Mouse (Mus musculus) lung, postnatal 0 days (tissue): ENCODE data around the gene Slc22a3. TPM values are rescaled to one million over a fixed set of nuclear protein-coding genes. Genes with fewer than 3 reads are reported as not detected.

Experiments
- ATAC-seq: fragments of 200-750 bp; cut with Nextera tagmentation; 2 replicates; pipeline ENCODE4 v1.8.0; 2017; ENCODE audit warnings: moderate library complexity
- DNase-seq: peaks from one replicate; pipeline ENCODE4 v3.0.0-alpha.2; 2016; ENCODE audit warnings: low spot score
- H3K27ac ChIP-seq: fragments of 300-500 bp; sonication (generic); 2 replicates; pipeline ENCODE4 v1.5.1; 2014; ENCODE audit warnings: antibody characterized with exemption, mild to moderate bottlenecking, low read length, mixed read lengths
- H3K27me3 ChIP-seq: fragments of 300-500 bp; sonication (generic); replicated peaks from 2 replicates; pipeline ENCODE4 v1.6.1; 2014; ENCODE audit warnings: low read length, mixed read lengths; ENCODE audit not compliant: insufficient read depth
- H3K36me3 ChIP-seq: fragments of 300-500 bp; sonication (generic); 2 replicates; pipeline ENCODE4 v1.6.1; 2014; ENCODE audit warnings: low read length, mixed read lengths; ENCODE audit not compliant: insufficient read depth
- H3K4me1 ChIP-seq: fragments of 300-500 bp; sonication (generic); 2 replicates; pipeline ENCODE4 v1.6.1; 2014; ENCODE audit warnings: antibody characterized with exemption, low read depth, low read length, mixed read lengths; ENCODE audit not compliant: insufficient read depth
- H3K4me2 ChIP-seq: fragments of 300-500 bp; sonication (generic); replicated peaks from 2 replicates; pipeline ENCODE4 v1.6.1; 2014; ENCODE audit warnings: low read depth, mild to moderate bottlenecking, low read length, moderate library complexity, mixed read lengths
- H3K4me3 ChIP-seq: fragments of 300-500 bp; sonication (generic); 2 replicates; pipeline ENCODE4 v1.5.1; 2014; ENCODE audit warnings: low read depth, low read length
- H3K9ac ChIP-seq: fragments of 300-500 bp; sonication (generic); replicated peaks from 2 replicates; pipeline ENCODE4 v1.6.1; 2014; ENCODE audit warnings: low read depth, mild to moderate bottlenecking
- H3K9me3 ChIP-seq: fragments of 300-500 bp; sonication (generic); 2 replicates; pipeline ENCODE4 v1.6.1; 2016; ENCODE audit warnings: low read length, mixed read lengths
- CTCF ChIP-seq: IDR thresholded peaks from 2 replicates; pipeline ENCODE4 v1.5.1; 2016; ENCODE audit warnings: antibody characterized with exemption, mild to moderate bottlenecking
- EP300 ChIP-seq: IDR thresholded peaks from 2 replicates; pipeline ENCODE4 v1.6.1; 2016; ENCODE audit warnings: antibody characterized with exemption, mild to moderate bottlenecking, control low read depth
- WGBS: fragments of 180-500 bp; shearing (Covaris S2); extraction: QIAGEN DNeasy Blood & Tissue Kit; methylation state at CpG from one replicate; pipeline ENCODE4 v1.1.7; 2014; 5-methylcytosine and 5-hydroxymethylcytosine counted together
- polyA plus RNA-seq: library from polyadenylated mRNA; unstranded; fragments of >200 nt; fragmentation: Nextera tagmentation; extraction: Ambion mirVana; gene quantifications from 2 replicates; pipeline ENCODE4 v1.2.1, GENCODE M21; 2015

The Slc22a3 gene
- polyA plus RNA-seq, 1 experiment from 2014 or later: 1.9 TPM

DNA sequence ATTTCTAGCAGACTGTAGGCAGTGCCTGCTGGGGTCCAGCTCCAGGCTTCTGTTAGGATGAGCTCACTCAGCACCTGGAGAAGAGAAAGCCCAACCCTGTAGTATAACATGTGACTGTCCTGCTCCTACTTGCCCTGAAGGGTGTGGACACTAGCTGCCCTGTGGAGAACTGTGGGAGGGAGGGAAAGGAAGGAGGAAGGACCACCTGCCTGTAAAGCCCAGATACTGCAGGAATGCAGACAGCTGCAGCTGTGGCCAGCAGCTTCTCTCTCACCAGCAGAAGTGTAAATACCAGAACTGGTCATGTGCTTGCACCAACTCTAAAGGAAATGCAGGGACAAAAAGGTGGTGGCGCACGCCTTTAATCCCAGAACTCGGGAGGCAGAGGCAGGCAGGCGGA, 137.2 kb downstream of the Slc22a3 start:
- 61% methylated on average over 4 of the region's 4 CpGs for WGBS
- DNase-seq: no peak
- H3K27me3 ChIP-seq: no peaks in the 10 kb centered on the region
- no peak for ATAC-seq
- H3K4me1 ChIP-seq: no peaks in the 10 kb centered on the region; the same call in 1 of the 2 replicates
- no peaks in the 10 kb centered on the region for H3K36me3 ChIP-seq
- H3K4me3 ChIP-seq: no peak overlapping the region
- no peak overlapping the region for H3K9ac ChIP-seq
- no peaks in the 10 kb centered on the region for H3K9me3 ChIP-seq
- TF ChIP-seq CTCF (no peak), EP300 (no peak)
- no peak overlapping the region for H3K27ac ChIP-seq
- no peak overlapping the region for H3K4me2 ChIP-seq

DNA sequence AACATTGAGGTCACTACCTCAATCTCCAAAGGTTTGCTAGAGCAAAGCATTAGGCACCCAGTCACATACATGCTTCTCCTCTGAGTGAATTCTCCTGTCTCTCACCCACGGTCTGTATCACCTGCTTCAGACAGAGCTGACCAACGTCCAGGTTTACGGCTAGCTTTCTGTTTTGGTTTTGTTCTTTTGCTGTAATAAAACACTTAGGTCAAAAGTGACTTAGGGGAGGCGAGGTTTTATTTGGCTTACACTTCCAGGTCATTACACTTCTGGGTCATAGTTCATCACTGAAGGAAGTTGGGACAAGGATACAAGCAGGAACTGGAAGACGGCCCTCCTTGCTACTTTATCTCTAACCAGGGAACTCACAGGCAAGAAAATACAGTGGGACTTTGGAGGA, 138.1 kb downstream of the Slc22a3 start:
- ATAC-seq (no peak), DNase-seq (no peak)
- TF ChIP-seq EP300 (no peak), CTCF (no peak)
- Histone ChIP-seq H3K9me3 (no peaks in the 10 kb centered on the region), H3K27ac (no peak overlapping the region), H3K36me3 (no peaks in the 10 kb centered on the region), H3K4me3 (no peak overlapping the region), H3K9ac (no peak overlapping the region), H3K27me3 (no peaks in the 10 kb centered on the region), H3K4me1 (no peaks in the 10 kb centered on the region; the same call in 1 of the 2 replicates), H3K4me2 (no peak overlapping the region)
- 50% methylated on average over 5 of the region's 5 CpGs for WGBS

Other genes starting within 250 kb of the Slc22a3 start
- 32.5 and 35.4 TPM in 2 replicates for gene Map3k4, start 188.9 kb downstream of the Slc22a3 start, polyA plus RNA-seq
- 0.05 and 0.11 TPM in 2 replicates for gene Plg, start 129.1 kb downstream of the Slc22a3 start, polyA plus RNA-seq
- 0.10 TPM in 1 of 2 replicates, not detected in the other for gene Slc22a2, start 76.4 kb upstream of the Slc22a3 start, polyA plus RNA-seq
- gene Slc22a1, start 168.1 kb upstream of the Slc22a3 start, polyA plus RNA-seq: 1.6 and 3.2 TPM in 2 replicates